Mouse (Mus musculus) heart, embryonic 10.5 days (tissue): ENCODE data around the gene Sptssa. TPM values are rescaled to one million over a fixed set of nuclear protein-coding genes. Genes with fewer than 3 reads are reported as not detected.

Source experiments
- DNase-seq: peaks from one replicate; pipeline ENCODE4 v3.0.0-alpha.2; 2017; ENCODE audit warnings: low spot score
- H3K27ac ChIP-seq: fragments of 300-500 bp; sonication (generic); 2 replicates; pipeline ENCODE4 v1.5.1; 2016; ENCODE audit warnings: mild to moderate bottlenecking
- H3K27me3 ChIP-seq: fragments of 300-500 bp; sonication (generic); 2 replicates; pipeline ENCODE4 v1.6.1; 2016; ENCODE audit warnings: mild to moderate bottlenecking; ENCODE audit not compliant: poor library complexity, insufficient read depth, severe bottlenecking
- H3K36me3 ChIP-seq: fragments of 300-500 bp; sonication (generic); 2 replicates; pipeline ENCODE4 v1.6.1; 2016; ENCODE audit warnings: mild to moderate bottlenecking, moderate library complexity
- H3K4me1 ChIP-seq: fragments of 300-500 bp; sonication (generic); 2 replicates; pipeline ENCODE4 v1.6.1; 2016; ENCODE audit warnings: mild to moderate bottlenecking
- H3K4me3 ChIP-seq: fragments of 300-500 bp; sonication (generic); 2 replicates; pipeline ENCODE4 v1.5.1; 2016; ENCODE audit warnings: mild to moderate bottlenecking, moderate library complexity
- H3K9me3 ChIP-seq: fragments of 300-500 bp; sonication (generic); 2 replicates; pipeline ENCODE4 v1.6.1; 2016; ENCODE audit warnings: mild to moderate bottlenecking, moderate library complexity
- WGBS: fragments of 180-500 bp; shearing (Covaris S2); methylation state at CpG from one replicate; pipeline ENCODE4 v1.1.7; 2016; 5-methylcytosine and 5-hydroxymethylcytosine counted together
- polyA plus RNA-seq: library from polyadenylated mRNA; unstranded; fragments of >200 nt; fragmentation: Nextera tagmentation; extraction: Ambion mirVana; gene quantifications from 2 replicates; pipeline ENCODE4 v1.2.1, GENCODE M21; 2016

The Sptssa gene
- 121 and 126 TPM in 2 replicates for polyA plus RNA-seq

DNA sequence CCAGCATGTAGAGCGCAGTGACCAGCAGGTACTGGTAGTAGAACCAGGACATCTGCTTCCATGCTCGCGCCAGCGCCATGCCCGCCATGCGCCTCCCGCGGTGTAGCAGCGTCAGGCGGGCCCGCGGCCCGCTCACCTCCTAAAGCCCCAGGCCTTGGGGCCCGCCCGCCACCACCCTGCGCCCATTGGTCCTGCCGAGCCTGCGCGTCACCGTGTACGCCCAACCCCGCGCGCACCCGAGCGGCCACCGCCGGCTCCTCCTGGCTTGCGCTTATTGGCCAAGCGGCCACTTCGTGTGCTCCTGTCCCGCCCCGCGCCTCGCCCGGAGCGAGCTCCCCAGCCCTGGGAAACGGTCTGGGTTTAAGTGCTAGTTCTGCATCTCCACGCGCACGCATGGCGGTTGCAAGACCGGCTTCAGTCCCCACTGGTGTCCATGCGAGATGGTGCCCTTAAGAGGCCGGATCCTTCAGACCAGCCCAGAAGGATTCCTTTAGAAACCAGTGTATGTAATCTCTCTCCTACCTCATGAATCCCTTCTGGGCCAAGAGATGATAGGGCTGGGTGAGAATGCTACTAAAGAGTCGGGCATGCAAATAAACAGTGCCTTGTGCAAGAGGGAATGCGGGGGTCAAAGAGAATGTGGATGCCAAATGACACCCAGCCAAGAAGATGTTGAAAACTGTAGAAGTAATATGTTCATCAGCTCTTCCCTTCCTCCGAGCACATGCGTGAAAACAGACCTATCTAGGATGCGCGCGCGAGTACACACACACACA lies at the start of gene Sptssa:
TSS of gene Sptssa (minus strand) at position 178 of the 776 bp plus-strand sequence.
- Histone ChIP-seq H3K9me3 (no peaks in the 10 kb centered on the region), H3K27ac (peak within 1 kb of the TSS; percentile 94), H3K36me3 (no peaks in the 10 kb centered on the region), H3K27me3 (no peaks in the 10 kb centered on the region; the same call in 1 of the 2 replicates), H3K4me1 (peaks cover 27% of the 10 kb centered on the region), H3K4me3 (peak within 1 kb of the TSS; percentile 81)
- 9% methylated on average over 53 of the region's 53 CpGs for WGBS
- DNase-seq: peak; percentile 98

DNA sequence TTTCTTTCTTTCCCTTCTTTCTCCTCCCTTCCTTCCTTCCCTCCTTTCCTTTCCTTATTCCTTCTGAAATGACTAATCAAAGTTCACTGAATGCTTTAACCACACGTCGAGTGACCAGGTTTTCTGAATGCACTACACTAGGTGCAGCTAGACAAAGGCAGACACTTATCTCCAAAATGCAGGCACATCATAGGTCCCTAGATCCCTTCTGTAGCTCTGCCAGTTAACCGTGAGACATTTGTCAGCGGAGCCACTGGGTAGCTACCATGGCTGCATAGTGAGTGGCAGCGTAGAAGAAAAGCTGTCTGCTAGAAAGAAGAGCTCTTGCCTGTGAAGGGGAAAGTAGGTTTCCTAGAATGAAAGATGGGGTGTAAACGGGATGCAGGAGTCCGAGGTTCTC lies 43.0 kb upstream of the Sptssa start:
- no peak for DNase-seq
- Histone ChIP-seq H3K4me3 (no peak overlapping the region), H3K9me3 (no peaks in the 10 kb centered on the region), H3K27ac (no peak overlapping the region), H3K4me1 (peaks cover 8% of the 10 kb centered on the region), H3K27me3 (no peaks in the 10 kb centered on the region), H3K36me3 (no peaks in the 10 kb centered on the region)
- 69% methylated on average over 7 of the region's 7 CpGs for WGBS

DNA sequence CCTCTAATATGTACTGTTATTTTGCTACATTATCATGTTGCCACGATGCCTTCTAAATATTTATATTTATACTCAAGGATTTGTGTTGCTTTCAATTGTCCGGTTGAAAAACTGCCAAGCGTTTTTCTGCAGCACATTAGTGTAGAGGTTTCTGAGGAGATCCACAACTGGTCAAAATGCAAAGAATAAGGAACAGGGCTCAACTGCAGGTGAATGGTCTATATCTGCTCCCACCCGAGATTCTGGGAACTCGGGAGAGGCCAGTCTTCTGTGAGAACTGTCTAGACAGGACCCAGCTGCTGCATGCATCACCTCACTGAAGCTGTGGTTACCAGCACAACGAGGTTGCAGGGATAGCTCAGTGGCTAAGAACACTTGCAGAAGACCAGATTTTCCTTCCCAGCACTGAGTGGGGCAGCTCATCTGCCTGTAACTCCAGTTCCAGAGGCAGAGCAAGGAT lies 41.4 kb upstream of the Sptssa start:
- 54% methylated on average over 6 of the region's 6 CpGs for WGBS
- H3K4me1 ChIP-seq: peaks cover 8% of the 10 kb centered on the region
- no peak overlapping the region for H3K27ac ChIP-seq
- H3K27me3 ChIP-seq: no peaks in the 10 kb centered on the region
- DNase-seq: no peak
- H3K4me3 ChIP-seq: no peak overlapping the region
- H3K36me3 ChIP-seq: 0 out of 2 replicates have a peak, but pooled peaks cover 1% of the 10 kb centered on the region
- no peaks in the 10 kb centered on the region for H3K9me3 ChIP-seq

GRCm38 (mm10) chr12:54697003-54697597 lies 40.7 kb upstream of the Sptssa start:
- no peak overlapping the region for H3K27ac ChIP-seq
- DNase-seq: peak; percentile 78

GRCm38 (mm10) chr12:54696242-54697002 lies 40.0 kb upstream of the Sptssa start:
- Histone ChIP-seq H3K27me3 (no peaks in the 10 kb centered on the region), H3K4me3 (peak overlapping the region; percentile 85), H3K9me3 (no peaks in the 10 kb centered on the region), H3K36me3 (peaks cover 10% of the 10 kb centered on the region; the same call in 1 of the 2 replicates), H3K4me1 (peaks cover 8% of the 10 kb centered on the region), H3K27ac (peak overlapping the region; percentile 95)
- WGBS: under 1% methylated on average over 32 of the region's 32 CpGs
- DNase-seq: peak; percentile 96

More at GRCm38 (mm10) chr12:54697003-54697597, 40.7 kb upstream of the Sptssa start:
- H3K4me1 ChIP-seq: peaks cover 8% of the 10 kb centered on the region
- no peaks in the 10 kb centered on the region for H3K9me3 ChIP-seq
- peaks cover 8% of the 10 kb centered on the region; the same call in 1 of the 2 replicates for H3K36me3 ChIP-seq
- no peaks in the 10 kb centered on the region for H3K27me3 ChIP-seq
- no peak overlapping the region for H3K4me3 ChIP-seq
- WGBS: 13% methylated on average over 7 of the region's 7 CpGs

DNA sequence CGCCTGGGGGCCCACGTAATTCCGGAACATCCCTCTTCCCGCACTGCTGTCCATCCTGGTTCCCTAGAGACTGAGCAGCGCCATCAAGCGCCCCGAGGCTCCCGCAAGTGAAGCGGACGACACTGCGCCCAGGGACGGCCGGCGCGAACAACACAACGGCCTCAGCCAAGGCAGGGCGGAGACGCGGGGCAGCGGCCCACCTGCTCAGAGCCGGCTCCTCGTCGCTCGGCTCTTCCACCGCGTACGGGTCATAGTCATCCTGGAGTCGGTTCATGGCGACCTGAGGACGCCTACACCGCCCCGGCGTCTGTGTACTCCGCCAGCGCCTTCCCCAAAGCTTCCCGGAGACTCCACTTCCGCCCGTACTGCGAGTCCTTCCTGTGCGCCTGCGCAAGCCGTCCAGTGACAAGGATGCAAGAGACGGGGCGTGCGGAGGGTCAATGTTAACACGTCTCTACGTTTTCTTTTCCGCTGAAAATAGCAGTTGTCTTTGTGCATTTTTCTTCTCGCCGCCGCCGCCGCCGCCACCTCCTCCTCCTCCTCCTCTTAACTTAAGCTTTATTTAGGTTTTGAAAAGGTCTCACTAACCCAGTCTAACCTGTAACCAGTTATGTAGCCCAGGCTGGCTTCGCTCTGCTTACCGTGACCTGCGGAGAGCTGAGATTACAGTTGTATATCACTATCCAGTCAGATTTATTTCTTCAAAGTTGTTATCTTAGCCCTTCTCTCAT lies 39.3 kb upstream of the Sptssa start, which contains the start of gene Eapp:
TSS of gene Eapp (minus strand) at position 387 of the 731 bp plus-strand sequence.
- H3K27ac ChIP-seq: peak within 1 kb of the TSS; percentile 95
- H3K4me1 ChIP-seq: peaks cover 8% of the 10 kb centered on the region
- H3K4me3 ChIP-seq: peak within 1 kb of the TSS; percentile 85
- DNase-seq: peak; percentile 98
- no peaks in the 10 kb centered on the region for H3K27me3 ChIP-seq
- no peaks in the 10 kb centered on the region for H3K9me3 ChIP-seq
- WGBS: under 1% methylated on average over 57 of the region's 57 CpGs
- peaks cover 13% of the 10 kb centered on the region; the same call in 1 of the 2 replicates for H3K36me3 ChIP-seq

DNA sequence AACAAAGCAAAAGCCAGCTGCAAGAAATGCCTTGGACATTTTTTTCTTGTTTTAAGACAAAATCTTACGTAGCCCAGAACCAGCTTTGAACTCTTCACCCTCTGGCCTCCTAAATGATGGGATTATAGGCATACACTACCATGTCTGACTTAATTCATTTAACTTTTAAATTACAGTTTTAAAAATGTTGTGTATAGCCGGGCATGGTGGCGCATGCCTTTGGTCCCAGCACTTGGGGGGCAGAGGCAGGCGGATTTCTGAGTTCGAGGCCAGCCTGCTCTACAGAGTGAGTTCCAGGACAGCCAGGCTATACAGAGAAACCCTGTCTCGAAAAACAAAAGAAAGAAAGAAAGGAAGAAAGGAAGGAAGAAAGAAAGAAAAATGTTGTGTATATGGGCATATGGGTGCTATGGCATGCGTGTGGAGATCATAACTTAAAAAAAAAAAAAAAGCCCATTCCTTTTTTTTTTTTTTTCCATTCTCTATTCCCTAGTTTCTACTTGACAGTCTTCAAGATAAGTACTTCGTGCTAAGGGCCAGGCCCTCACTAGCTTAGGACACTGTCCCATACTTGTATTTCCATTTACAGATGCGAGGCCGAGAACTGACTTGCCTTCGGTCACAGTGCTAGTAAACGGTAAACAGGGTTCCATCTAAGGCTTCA lies 38.6 kb upstream of the Sptssa start:
- H3K27me3 ChIP-seq: no peaks in the 10 kb centered on the region
- peak overlapping the region; percentile 95 for H3K27ac ChIP-seq
- H3K36me3 ChIP-seq: peaks cover 20% of the 10 kb centered on the region
- 40% methylated on average over 12 of the region's 12 CpGs for WGBS
- H3K4me1 ChIP-seq: peaks cover 8% of the 10 kb centered on the region
- H3K9me3 ChIP-seq: no peaks in the 10 kb centered on the region
- H3K4me3 ChIP-seq: peak overlapping the region; percentile 85
- no peak for DNase-seq

GRCm38 (mm10) chr12:54689082-54689481 lies 32.7 kb upstream of the Sptssa start:
- 94% methylated on average over 5 of the region's 5 CpGs for WGBS
- Histone ChIP-seq H3K4me3 (no peak overlapping the region), H3K27me3 (no peaks in the 10 kb centered on the region), H3K27ac (no peak overlapping the region), H3K4me1 (no peaks in the 10 kb centered on the region), H3K9me3 (no peaks in the 10 kb centered on the region), H3K36me3 (peaks cover 59% of the 10 kb centered on the region)
- no peak for DNase-seq

DNA sequence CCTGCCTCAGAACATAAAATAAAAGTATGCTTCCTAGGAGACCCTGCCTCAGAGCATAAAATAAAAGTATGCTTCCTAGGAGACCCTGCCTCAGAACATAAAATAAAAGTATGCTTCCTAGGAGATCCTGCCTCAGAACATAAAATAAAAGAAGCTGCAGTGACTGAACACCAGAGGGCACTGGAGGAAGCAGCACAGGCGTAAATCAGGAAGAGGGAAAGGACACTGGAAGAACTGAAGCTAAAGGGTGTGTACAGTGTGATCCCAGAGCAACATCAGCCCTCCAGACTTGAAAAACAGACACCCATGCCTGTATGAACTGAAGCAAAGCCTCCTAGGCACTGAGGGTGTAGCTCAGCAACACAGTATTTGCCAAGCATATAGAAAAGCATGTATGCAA lies 26.8 kb upstream of the Sptssa start:
- H3K27ac ChIP-seq: no peak overlapping the region
- no peak overlapping the region for H3K4me3 ChIP-seq
- no peaks in the 10 kb centered on the region for H3K27me3 ChIP-seq
- no peaks in the 10 kb centered on the region for H3K9me3 ChIP-seq
- 31% methylated on average over 1 of the region's 1 CpGs for WGBS
- no peak for DNase-seq
- H3K36me3 ChIP-seq: peaks cover 27% of the 10 kb centered on the region
- no peaks in the 10 kb centered on the region for H3K4me1 ChIP-seq

DNA sequence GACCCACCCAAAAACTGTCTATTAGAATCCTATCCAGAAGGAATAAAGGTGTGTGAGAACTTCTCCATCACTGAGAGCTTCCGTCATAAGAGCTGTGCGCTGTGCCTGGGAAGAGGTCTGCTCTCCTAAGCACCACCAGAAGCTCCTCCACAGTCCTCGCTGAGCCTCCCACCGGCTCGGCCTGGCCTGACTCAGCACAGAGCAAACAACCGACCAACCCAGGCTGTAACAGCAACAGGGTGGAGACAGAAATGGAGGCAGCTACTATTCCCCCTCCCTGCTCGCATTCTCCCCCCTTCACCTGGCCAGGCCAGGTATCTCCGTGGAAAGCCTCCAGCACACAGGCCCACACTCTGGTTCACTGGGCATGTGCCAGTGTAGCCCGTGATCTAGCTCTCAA lies 20.3 kb upstream of the Sptssa start:
- WGBS: 90% methylated on average over 9 of the region's 9 CpGs
- Histone ChIP-seq H3K4me1 (no peaks in the 10 kb centered on the region), H3K36me3 (peaks cover 57% of the 10 kb centered on the region), H3K27me3 (no peaks in the 10 kb centered on the region), H3K9me3 (no peaks in the 10 kb centered on the region), H3K4me3 (no peak overlapping the region), H3K27ac (no peak overlapping the region)
- DNase-seq: no peak

DNA sequence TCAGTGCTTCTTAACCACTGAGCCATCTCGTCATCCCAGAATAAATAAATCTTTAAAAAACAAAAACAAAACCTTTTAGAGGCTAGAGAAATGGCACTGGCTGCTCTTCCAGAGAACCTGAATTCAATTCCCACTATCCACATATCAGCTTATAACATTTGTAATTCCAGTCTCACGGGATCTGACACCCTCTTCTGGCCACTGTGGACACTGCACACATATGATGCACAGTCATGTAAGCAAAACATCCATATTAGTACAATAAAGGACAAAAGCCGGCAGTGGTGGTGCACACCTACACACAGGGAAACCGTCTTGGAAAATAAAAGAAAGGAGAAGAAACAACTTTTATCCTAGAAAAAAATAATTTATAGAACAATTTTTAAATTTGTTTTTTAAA lies 19.0 kb upstream of the Sptssa start:
- Histone ChIP-seq H3K9me3 (no peaks in the 10 kb centered on the region), H3K27me3 (no peaks in the 10 kb centered on the region), H3K36me3 (peaks cover 62% of the 10 kb centered on the region), H3K27ac (no peak overlapping the region), H3K4me1 (no peaks in the 10 kb centered on the region), H3K4me3 (no peak overlapping the region)
- DNase-seq: no peak
- 94% methylated on average over 4 of the region's 4 CpGs for WGBS

DNA sequence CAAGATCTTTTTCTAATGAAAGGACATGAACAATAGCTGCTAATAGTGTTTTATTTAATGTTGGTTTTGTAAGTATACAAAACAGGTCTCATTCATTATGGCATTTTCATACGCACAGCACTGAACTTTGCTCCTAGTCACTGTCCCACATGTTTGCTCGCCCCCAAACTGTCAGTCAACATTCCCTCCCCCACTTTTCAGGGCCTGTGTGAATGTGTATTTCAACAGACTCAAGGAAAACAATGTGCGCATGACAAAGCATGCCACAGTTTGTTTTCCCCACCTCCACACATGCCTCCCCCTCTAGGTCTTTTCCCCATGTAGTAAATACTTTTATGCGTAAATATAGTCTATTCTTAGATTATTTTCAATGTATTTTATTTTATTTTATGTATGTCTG lies 14.9 kb upstream of the Sptssa start:
- H3K27me3 ChIP-seq: no peaks in the 10 kb centered on the region
- 89% methylated on average over 4 of the region's 4 CpGs for WGBS
- H3K4me1 ChIP-seq: no peaks in the 10 kb centered on the region
- H3K4me3 ChIP-seq: no peak overlapping the region
- H3K27ac ChIP-seq: no peak overlapping the region
- peaks cover 50% of the 10 kb centered on the region for H3K36me3 ChIP-seq
- no peaks in the 10 kb centered on the region for H3K9me3 ChIP-seq
- no peak for DNase-seq
